Mouse (Mus musculus): ENCODE data around the gene Zfyve28. TPM values are rescaled to one million over a fixed set of nuclear protein-coding genes. Genes with fewer than 3 reads are reported as not detected.

Zfyve28 gene
- total and polyA plus RNA-seq, 2 experiments from 2014 or later = 0.04 to 0.19 TPM

GRCm38 (mm10) chr5:34202006-34202405, 86.2 kb downstream of the Zfyve28 start:
- Histone ChIP-seq H3K9me3 (replicated peaks; ENCODE audit: control insufficient read depth, low read length) (no peaks in the 10 kb centered on the region), H3K27ac (ENCODE audit: low read depth) (no peak overlapping the region), H3K9ac (replicated peaks; ENCODE audit: low read depth, low read length) (no peak overlapping the region), H3K4me1 (ENCODE audit: control insufficient read depth, insufficient read depth) (peaks cover 24% of the 10 kb centered on the region), H3K27me3 (ENCODE audit: control insufficient read depth, insufficient read depth, low read length) (no peaks in the 10 kb centered on the region), H3K36me3 (replicated peaks; ENCODE audit: control insufficient read depth, insufficient read depth, low read length) (no peaks in the 10 kb centered on the region), H3K4me3 (ENCODE audit: low read depth, low read length) (no peak overlapping the region), H3K4me2 (ENCODE audit: low read depth, low read length) (no peak overlapping the region)
- TF ChIP-seq CTCF (IDR thresholded peaks at IDR 0.05; ENCODE audit: low read depth) (no peak), EP300 (IDR thresholded peaks at IDR 0.05; ENCODE audit: low read depth) (no peak)
- no peak for ATAC-seq (ENCODE audit: insufficient read depth, low read depth)
- DNase-seq (ENCODE audit: low spot score) = no peak
- 25% methylated on average over 4 of the region's 4 CpGs for WGBS

GRCm38 (mm10) chr5:34201396-34201795, 86.9 kb downstream of the Zfyve28 start:
- ATAC-seq (ENCODE audit: insufficient read depth, low read depth) (peak; percentile 74), DNase-seq (ENCODE audit: low spot score) (no peak)
- Histone ChIP-seq H3K27ac (ENCODE audit: low read depth) (no peak overlapping the region), H3K4me2 (ENCODE audit: low read depth, low read length) (no peak overlapping the region), H3K4me3 (ENCODE audit: low read depth, low read length) (no peak overlapping the region), H3K9me3 (replicated peaks; ENCODE audit: control insufficient read depth, low read length) (no peaks in the 10 kb centered on the region), H3K9ac (replicated peaks; ENCODE audit: low read depth, low read length) (no peak overlapping the region), H3K4me1 (ENCODE audit: control insufficient read depth, insufficient read depth) (peaks cover 21% of the 10 kb centered on the region), H3K36me3 (replicated peaks; ENCODE audit: control insufficient read depth, insufficient read depth, low read length) (no peaks in the 10 kb centered on the region), H3K27me3 (ENCODE audit: control insufficient read depth, insufficient read depth, low read length) (no peaks in the 10 kb centered on the region)
- 52% methylated on average over 2 of the region's 2 CpGs for WGBS
- TF ChIP-seq EP300 (IDR thresholded peaks at IDR 0.05; ENCODE audit: low read depth) (no peak), CTCF (IDR thresholded peaks at IDR 0.05; ENCODE audit: low read depth) (peak; percentile 43)

GRCm38 (mm10) chr5:34198615-34199014, 89.6 kb downstream of the Zfyve28 start:
- Histone ChIP-seq H3K4me1 (ENCODE audit: control insufficient read depth, insufficient read depth) (0 out of 2 replicates have a peak, but pooled peaks cover 10% of the 10 kb centered on the region), H3K36me3 (replicated peaks; ENCODE audit: control insufficient read depth, insufficient read depth, low read length) (no peaks in the 10 kb centered on the region), H3K9ac (replicated peaks; ENCODE audit: low read depth, low read length) (no peak overlapping the region), H3K4me2 (ENCODE audit: low read depth, low read length) (no peak overlapping the region), H3K4me3 (ENCODE audit: low read depth, low read length) (no peak overlapping the region), H3K9me3 (replicated peaks; ENCODE audit: control insufficient read depth, low read length) (no peaks in the 10 kb centered on the region), H3K27me3 (ENCODE audit: control insufficient read depth, insufficient read depth, low read length) (no peaks in the 10 kb centered on the region), H3K27ac (ENCODE audit: low read depth) (no peak overlapping the region)
- 87% methylated on average over 6 of the region's 6 CpGs for WGBS
- ATAC-seq (ENCODE audit: insufficient read depth, low read depth) (no peak), DNase-seq (ENCODE audit: low spot score) (no peak)
- TF ChIP-seq CTCF (IDR thresholded peaks at IDR 0.05; ENCODE audit: low read depth) = no peak
- no peak for TF ChIP-seq EP300 (IDR thresholded peaks at IDR 0.05; ENCODE audit: low read depth)

GRCm38 (mm10) chr5:34197243-34197642, 91.0 kb downstream of the Zfyve28 start:
- H3K4me1 ChIP-seq (ENCODE audit: control insufficient read depth, insufficient read depth) = 0 out of 2 replicates have a peak, but pooled peaks cover 10% of the 10 kb centered on the region
- H3K4me3 ChIP-seq (ENCODE audit: low read depth, low read length) = no peak overlapping the region
- H3K27me3 ChIP-seq (ENCODE audit: control insufficient read depth, insufficient read depth, low read length) = no peaks in the 10 kb centered on the region
- no peaks in the 10 kb centered on the region for H3K9me3 ChIP-seq (replicated peaks; ENCODE audit: control insufficient read depth, low read length)
- H3K4me2 ChIP-seq (ENCODE audit: low read depth, low read length) = no peak overlapping the region
- DNase-seq (ENCODE audit: low spot score) = no peak
- no peak overlapping the region; the same call in 1 of the 2 replicates for H3K27ac ChIP-seq (ENCODE audit: low read depth)
- H3K9ac ChIP-seq (replicated peaks; ENCODE audit: low read depth, low read length) = no peak overlapping the region
- ATAC-seq (ENCODE audit: insufficient read depth, low read depth) = no peak
- 79% methylated on average over 4 of the region's 4 CpGs for WGBS
- no peaks in the 10 kb centered on the region for H3K36me3 ChIP-seq (replicated peaks; ENCODE audit: control insufficient read depth, insufficient read depth, low read length)
- TF ChIP-seq EP300 (IDR thresholded peaks at IDR 0.05; ENCODE audit: low read depth) = no peak
- TF ChIP-seq CTCF (IDR thresholded peaks at IDR 0.05; ENCODE audit: low read depth) = no peak

DNA sequence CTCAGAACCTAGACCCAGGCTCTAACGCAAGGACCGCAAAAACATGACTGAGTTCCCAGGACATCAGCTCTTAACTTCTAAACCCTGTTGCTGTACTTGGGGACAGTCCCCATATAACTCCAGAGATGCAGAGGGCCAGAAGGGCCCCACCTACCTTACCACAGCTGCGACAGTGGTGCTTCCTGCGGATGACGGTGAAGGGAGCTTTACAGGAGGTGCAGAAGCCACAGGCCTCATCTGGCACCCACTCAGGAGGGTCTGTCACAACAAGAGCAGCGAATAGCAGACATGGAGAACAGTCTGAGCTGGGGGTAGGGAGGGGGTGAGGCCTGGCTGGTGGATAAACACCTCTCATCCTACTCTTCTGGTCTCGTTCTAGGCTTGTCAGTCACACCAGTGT, 91.8 kb downstream of the Zfyve28 start:
- H3K4me2 ChIP-seq (ENCODE audit: low read depth, low read length) = peak overlapping the region; percentile 13; the same call in 1 of the 2 replicates
- H3K9me3 ChIP-seq (replicated peaks; ENCODE audit: control insufficient read depth, low read length) = no peaks in the 10 kb centered on the region
- no peak overlapping the region for H3K4me3 ChIP-seq (ENCODE audit: low read depth, low read length)
- no peak overlapping the region for H3K9ac ChIP-seq (replicated peaks; ENCODE audit: low read depth, low read length)
- H3K4me1 ChIP-seq (ENCODE audit: control insufficient read depth, insufficient read depth) = peaks cover 9% of the 10 kb centered on the region; the same call in 1 of the 2 replicates
- 76% methylated on average over 7 of the region's 7 CpGs for WGBS
- peak overlapping the region; percentile 16; the same call in 1 of the 2 replicates for H3K27ac ChIP-seq (ENCODE audit: low read depth)
- no peak for TF ChIP-seq EP300 (IDR thresholded peaks at IDR 0.05; ENCODE audit: low read depth)
- no peak for TF ChIP-seq CTCF (IDR thresholded peaks at IDR 0.05; ENCODE audit: low read depth)
- no peaks in the 10 kb centered on the region for H3K27me3 ChIP-seq (ENCODE audit: control insufficient read depth, insufficient read depth, low read length)
- H3K36me3 ChIP-seq (replicated peaks; ENCODE audit: control insufficient read depth, insufficient read depth, low read length) = no peaks in the 10 kb centered on the region
- no peak for ATAC-seq (ENCODE audit: insufficient read depth, low read depth)
- DNase-seq (ENCODE audit: low spot score) = no peak

DNA sequence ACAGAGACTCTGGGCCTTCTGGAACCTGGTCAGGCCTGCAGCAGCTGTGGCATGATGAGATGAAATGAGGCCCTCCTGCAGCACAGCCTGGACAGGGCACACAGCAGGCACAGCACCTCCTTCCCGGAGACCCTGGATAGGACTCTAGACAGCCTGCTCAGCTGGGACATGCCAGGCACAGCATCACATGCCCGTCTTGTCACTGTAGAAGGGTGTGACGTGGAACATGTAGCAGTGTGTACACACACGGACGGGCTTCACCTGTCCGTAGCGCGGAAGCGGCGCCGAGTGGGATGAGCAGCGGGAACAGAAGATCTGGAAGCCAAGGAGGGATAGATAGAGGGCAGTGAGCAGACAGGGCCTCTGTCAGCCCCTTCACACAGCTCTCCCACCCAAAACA, 92.5 kb downstream of the Zfyve28 start:
- no peak for TF ChIP-seq CTCF (IDR thresholded peaks at IDR 0.05; ENCODE audit: low read depth)
- TF ChIP-seq EP300 (IDR thresholded peaks at IDR 0.05; ENCODE audit: low read depth) = no peak

More for the DNA sequence above, 92.5 kb downstream of the Zfyve28 start:
- ATAC-seq (ENCODE audit: insufficient read depth, low read depth) (no peak), DNase-seq (ENCODE audit: low spot score) (no peak)
- Histone ChIP-seq H3K9ac (replicated peaks; ENCODE audit: low read depth, low read length) (no peak overlapping the region), H3K4me1 (ENCODE audit: control insufficient read depth, insufficient read depth) (peaks cover 11% of the 10 kb centered on the region), H3K4me3 (ENCODE audit: low read depth, low read length) (no peak overlapping the region), H3K27ac (ENCODE audit: low read depth) (peak overlapping the region; percentile 16; the same call in 1 of the 2 replicates), H3K27me3 (ENCODE audit: control insufficient read depth, insufficient read depth, low read length) (no peaks in the 10 kb centered on the region), H3K9me3 (replicated peaks; ENCODE audit: control insufficient read depth, low read length) (no peaks in the 10 kb centered on the region), H3K36me3 (replicated peaks; ENCODE audit: control insufficient read depth, insufficient read depth, low read length) (no peaks in the 10 kb centered on the region), H3K4me2 (ENCODE audit: low read depth, low read length) (no peak overlapping the region; the same call in 1 of the 2 replicates)
- 89% methylated on average over 12 of the region's 12 CpGs for WGBS

Measured in heart, postnatal 0 days (tissue).